Mouse (Mus musculus): ENCODE data around the gene Ly6g5b.
A peak's percentile ranks its signal among the peaks of the same experiment; 100 is the strongest.

The Ly6g5b gene

GRCm38 (mm10) chr17:35076507-35077176, 38.6 kb downstream of the Ly6g5b start, which contains the start of gene Ly6g6e:
Ly6g6e (plus strand) TSS chr17:35076902.
- no peak for DNase-seq

DNA sequence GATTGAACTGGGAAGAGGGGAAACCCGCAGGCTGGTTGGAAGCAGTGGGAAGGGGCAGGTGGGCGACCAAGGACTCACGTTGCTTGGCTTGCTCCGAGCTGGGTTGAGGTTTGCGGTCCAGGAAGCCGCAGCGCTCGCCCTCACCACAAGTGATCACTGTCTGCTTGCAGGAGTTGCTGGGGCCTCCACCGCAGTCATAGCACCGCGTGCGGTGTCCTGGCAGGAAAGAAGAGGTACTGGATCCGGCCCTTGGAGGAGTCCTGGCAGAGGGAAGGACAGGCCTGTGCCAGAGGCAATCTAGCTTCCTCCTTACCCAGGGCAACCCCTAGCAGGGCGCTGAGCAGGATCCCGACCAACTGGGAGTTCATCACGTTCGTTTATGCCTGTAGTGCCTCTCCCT, 41.1 kb downstream of the Ly6g5b start:
- DNase-seq = no peak

GRCm38 (mm10) chr17:35071454-35071853, 43.8 kb downstream of the Ly6g5b start:
- DNase-seq = no peak

GRCm38 (mm10) chr17:35070556-35071229, 44.5 kb downstream of the Ly6g5b start:
- DNase-seq = no peak

GRCm38 (mm10) chr17:35068213-35068914, 46.9 kb downstream of the Ly6g5b start:
- DNase-seq = no peak

- DNase-seq = no peak
Measured at GRCm38 (mm10) chr17:35066084-35066483, 49.1 kb downstream of the Ly6g5b start, which contains the start of gene Mpig6b. Mpig6b (minus strand) TSS chr17:35066184.

DNA sequence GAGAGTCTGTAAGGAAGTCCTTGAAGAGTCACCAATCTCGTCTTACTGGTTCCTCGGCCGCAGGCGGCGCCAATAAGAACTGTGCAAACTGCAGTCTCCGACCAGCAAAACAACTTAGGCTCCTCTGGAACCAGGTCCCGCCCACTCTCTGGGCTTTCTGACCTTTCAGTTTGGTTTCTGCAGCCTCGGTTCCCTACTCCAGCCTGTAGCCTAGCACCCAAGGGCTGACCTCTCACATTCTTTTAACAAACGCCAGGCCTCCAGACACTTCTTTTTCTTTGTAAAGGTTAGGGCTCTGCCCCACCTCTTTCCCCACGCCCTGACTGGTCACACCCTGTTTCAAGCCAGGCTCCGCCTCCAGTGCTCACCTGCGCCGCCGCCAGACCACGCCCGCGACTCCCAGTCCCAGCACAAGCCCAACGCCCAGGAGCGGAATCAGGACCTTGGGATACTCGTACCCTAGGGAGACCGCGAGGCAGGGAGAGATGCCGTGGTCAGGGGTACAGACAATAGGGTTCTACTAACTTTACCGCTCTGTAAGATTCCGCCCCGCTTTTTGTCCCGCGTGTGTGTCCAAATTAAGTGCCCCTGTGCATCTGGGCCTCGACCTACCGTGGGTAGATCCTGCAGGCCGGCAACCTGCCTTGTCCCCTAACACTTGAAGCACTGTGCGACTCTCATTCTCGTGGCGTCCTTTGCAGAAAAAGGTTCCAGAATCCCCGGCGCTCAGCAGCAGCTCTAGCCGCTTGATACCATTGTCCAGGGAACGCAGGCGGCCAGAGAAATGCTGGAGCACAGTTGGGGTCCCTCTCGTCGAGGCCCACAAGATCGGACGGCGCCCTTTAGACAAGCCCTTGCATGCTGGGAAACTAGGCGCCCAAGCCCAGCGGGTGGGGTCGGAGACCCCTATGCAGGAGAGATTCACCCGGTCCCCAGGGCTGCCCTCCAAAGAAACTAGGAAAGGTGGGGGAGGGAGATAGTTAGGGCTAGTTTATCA, 50.0 kb downstream of the Ly6g5b start, which contains the start of gene Ly6g6c:
Gene Ly6g6c (plus strand): TSS at position 438 of the 997 bp plus-strand sequence.
- DNase-seq = peak; percentile 72

DNA sequence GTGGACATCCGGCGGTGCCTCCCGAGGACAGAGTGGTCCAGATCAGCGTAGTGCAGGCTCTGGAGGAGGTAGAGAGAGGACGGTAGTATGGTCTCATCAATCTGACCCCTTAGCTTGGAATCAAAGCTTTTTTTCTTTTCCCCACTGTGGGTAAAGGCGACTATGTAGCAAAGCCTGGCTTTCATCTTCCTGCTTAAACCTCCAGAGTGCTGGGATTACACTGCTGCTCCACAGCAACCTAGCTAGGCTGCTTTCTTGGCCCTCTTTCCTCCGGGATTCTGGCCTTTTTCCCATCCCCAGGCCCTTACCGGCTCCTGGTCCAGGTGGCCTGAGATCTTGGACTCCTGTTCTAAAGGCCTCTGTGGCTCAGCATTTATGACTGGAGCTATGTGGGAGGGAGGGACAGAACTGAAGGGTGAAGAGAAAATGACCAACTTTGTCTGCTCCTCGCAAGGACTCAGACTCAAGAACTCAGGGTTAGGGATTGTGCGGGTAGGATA, 50.8 kb downstream of the Ly6g5b start:
- no peak for DNase-seq
